ENCODE assay signal across 13 mouse cellular contexts in genomic region chr11:30662591-30662990, GRCm38 (mm10).
"Had no signal": no experiment of that assay in that cellular context is flagged by ENCODE, and none has a peak within 500 bp of the region (broad histone marks: within the 10 kb centered on the region; RNA-seq: fewer than 3 reads in every experiment).

No protein-coding gene starts in this region.

- H3K27ac ChIP-seq: limb, embryonic 15.5 days; liver, embryonic 13.5 days; lung, embryonic 15.5 days; midbrain, embryonic 12.5 days; neural tube, embryonic 13.5 days had no signal

- DNase-seq: layer of hippocampus, adult 9-11 months; layer of hippocampus, postnatal 36 days; liver, embryonic 13.5 days; liver, postnatal 0 days; retina, postnatal 1 day; right cerebral cortex, postnatal 14 days; thymus, postnatal 4 days had no signal

- H3K36me3 ChIP-seq: limb, embryonic 15.5 days; liver, embryonic 13.5 days; lung, embryonic 15.5 days; midbrain, embryonic 12.5 days; neural tube, embryonic 13.5 days had no signal

- ATAC-seq: intestine, embryonic 16.5 days; liver, postnatal 0 days; midbrain, embryonic 16.5 days had no signal

- H3K4me1 ChIP-seq: limb, embryonic 15.5 days; liver, embryonic 13.5 days; lung, embryonic 15.5 days; midbrain, embryonic 12.5 days; neural tube, embryonic 13.5 days had no signal

- H3K4me3 ChIP-seq: limb, embryonic 15.5 days; liver, embryonic 13.5 days; lung, embryonic 15.5 days; midbrain, embryonic 12.5 days; neural tube, embryonic 13.5 days had no signal

- H3K27me3 ChIP-seq: limb, embryonic 15.5 days; liver, embryonic 13.5 days; lung, embryonic 15.5 days; midbrain, embryonic 12.5 days; neural tube, embryonic 13.5 days had no signal

- H3K9me3 ChIP-seq: limb, embryonic 15.5 days; liver, embryonic 13.5 days; lung, embryonic 15.5 days; midbrain, embryonic 12.5 days; neural tube, embryonic 13.5 days had no signal

- H3K4me2 ChIP-seq: limb, embryonic 15.5 days; liver, embryonic 13.5 days; lung, embryonic 15.5 days; midbrain, embryonic 12.5 days; neural tube, embryonic 13.5 days had no signal

- H3K9ac ChIP-seq: limb, embryonic 15.5 days; liver, embryonic 13.5 days; liver, postnatal 0 days; lung, embryonic 15.5 days; midbrain, embryonic 12.5 days; neural tube, embryonic 13.5 days had no signal
